Mouse (Mus musculus) right cerebral cortex, postnatal 10 days (tissue): Measurements from ENCODE around the gene Meox1.

Experiments used
- DNase-seq, 2 experiments: peaks; one replicate each; pipeline ENCODE4 v3.0.0; 2021; ENCODE audit warnings: low spot score in 2 of 2

The Meox1 gene

DNA sequence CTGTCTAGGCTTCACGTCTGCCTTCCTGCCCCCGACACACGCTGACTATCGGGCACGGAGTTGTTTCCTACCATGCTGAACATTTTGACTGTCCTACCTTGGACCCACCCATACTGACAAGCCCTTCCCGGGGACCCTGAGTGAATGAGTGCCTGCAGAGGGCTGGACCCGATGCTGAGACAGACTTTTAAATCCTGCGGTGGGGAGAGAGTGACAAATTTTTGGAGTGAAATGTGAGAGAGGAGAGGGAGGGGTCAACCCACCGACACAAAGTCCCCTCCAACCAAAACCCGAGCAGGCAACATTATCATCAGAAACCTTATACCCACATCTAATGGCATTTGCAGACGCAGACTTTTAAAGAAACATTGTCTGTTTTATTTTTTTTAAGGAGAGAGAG, at the start of gene Meox1:
Gene Meox1 (minus strand): TSS at position 171 of the 400 bp plus-strand sequence.
- no peak for DNase-seq

DNA sequence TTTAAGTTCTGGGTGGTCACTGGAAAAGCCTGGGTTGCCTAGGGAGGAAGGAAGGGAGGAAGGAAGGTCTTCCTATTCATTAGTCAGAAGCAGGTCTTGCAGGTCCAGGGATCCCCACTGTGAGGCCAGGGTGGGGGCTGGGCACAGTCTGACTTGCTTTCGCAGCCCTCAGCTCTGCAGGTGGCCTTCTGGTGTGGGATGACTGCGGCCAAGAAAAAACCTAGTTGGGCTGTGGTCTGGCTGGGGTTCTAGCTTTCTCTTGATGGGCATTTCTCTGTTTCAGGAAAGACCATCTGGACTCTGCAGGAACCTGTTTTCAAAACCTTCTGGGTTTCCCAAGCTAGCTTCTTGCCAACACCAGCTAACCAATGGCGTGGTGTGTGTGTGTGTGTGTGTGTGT, 48.9 kb upstream of the Meox1 start:
- DNase-seq, result no peak

DNA sequence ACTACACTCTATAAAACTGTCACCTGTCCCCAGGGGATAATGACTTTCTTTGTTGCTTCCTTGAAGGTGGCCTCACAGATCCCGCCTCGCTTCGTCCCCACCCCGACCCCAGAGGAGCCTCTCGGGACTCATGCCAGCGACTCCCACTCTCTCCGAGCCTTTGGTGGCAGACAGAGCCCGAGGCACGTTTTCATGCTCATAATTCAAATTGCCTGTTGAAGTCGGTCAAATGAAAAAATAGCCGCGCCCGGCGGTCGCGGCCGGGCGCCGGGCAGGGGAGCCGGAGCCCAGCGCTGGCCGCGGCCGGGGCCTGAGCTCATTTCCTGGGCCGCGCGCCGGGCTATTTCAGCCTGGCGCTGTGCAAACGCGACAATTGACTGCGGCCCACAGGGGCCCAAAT, 42.9 kb upstream of the Meox1 start:
- DNase-seq, result no peak

DNA sequence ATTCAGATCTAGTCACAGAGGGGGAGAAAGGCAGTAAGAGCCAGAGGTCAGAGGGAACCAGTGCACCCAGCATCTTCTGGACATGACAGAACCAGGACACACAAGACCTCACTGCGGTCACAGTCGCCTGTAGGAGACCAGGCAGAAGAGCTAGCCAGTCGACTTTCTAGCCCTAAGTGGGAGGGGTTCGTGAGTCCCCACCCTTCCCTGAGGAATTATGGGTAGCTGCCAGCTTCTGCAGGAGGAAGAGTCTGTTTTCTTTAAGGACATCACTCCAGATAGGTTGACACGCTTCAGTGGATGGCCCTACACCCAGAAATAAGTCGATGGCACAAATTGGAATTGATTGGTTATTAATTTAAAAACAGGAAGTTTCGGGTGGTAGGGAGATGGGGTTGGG, 42.2 kb upstream of the Meox1 start:
- DNase-seq, result no peak

DNA sequence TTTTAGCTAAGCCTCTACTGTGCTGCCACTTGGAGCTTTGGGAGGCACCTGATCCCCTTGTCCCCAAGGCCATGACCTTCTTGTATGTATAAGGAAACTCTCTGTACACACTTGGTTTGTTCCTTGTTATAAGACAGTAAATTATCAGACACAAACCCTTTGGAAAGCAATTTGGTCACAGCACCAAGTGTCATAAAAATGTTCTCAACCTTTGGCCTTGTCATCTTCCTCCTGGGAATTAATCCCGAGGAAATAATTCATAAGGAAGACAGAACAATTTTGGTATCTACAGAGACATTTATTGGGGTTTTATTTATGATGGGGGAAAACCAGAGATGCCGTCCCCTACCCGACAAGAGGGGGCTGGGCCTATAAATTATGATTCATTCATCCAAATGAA, 41.6 kb upstream of the Meox1 start:
- DNase-seq, result no peak

DNA sequence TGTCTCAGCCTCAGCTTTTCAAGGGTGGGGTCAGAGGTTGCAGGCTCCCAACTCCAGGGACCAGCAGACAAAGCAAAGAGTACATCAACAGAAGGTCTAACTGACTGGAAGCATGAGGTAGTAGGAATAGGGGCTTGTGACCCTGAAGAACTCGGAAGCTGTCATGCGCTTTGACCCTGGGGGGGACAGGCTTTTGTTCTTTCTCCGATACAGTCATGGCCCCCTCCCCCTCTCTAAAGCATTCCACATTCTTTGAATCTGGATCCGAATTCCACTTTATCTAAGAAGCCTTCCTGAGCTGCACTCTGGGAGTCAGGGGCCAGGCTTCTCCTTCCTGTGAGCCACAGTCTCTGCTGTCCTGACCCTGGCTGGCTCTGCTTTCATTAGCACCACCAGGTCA, 37.8 kb upstream of the Meox1 start:
- no peak for DNase-seq

DNA sequence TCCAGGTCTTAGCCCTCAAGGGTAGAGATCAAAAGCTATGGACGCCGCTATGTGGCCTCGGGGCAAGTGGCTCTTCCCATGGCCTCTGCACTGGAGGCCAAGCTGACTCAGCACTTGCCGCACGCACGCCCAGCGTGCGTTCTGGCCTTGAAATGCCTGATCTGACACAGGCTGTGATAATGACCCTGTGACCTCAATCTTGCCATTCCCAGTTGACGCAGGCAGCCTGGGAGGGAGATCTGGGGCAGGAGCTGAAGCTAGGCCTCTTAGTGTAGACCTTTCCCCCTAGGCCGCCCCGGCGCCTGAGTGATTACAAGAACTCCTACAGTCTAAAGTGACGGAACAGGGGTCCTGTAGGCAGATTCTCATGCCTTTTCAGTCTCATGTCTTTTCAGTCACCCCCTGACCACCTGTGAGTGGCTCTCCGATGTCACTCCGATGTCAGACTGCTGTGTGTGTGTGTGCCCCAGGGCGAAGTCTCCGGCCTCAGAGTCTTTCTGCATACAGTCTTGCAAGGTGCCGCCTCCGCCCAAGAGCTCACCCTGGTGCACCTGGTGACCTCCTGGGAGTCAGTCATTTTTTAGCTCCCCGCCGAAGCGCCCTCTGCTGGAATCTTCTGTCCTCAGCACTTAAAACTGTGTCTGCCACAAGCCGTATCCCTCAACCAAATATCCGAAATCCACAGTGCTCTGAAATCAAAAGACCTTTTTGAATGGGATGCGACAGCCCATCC, 34.0 kb upstream of the Meox1 start:
- DNase-seq, result no peak

DNA sequence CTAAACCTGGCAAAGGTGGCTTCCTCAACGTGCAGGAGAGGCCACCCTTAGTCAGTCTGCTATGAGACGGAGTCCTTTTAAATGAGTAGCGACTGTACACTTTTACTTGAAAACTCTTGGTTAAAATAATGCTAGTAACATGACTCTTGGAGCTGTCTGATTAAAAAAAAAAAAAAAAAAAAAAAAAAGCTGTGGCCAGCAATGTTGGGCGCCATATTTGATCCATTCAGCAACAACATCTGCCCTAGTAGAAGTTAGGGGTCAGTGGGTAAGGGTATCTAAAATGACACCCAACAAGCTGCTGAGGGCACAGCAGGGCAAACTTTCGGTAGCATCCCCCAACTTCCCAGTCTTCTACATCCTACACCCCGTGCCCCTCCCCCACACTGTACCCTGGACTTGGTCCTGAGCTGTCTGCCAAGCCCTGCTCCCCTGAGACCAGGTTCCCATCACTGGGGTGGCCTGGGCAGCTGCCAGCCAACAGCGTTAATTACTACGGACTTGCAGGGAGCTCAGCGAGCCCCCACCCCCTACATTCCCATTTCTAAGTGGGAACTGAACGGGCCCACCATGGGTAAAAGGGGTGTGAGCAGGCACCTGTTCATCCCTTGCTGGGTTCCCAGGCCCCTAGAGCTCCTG, 32.9 kb upstream of the Meox1 start:
- DNase-seq, result no peak

DNA sequence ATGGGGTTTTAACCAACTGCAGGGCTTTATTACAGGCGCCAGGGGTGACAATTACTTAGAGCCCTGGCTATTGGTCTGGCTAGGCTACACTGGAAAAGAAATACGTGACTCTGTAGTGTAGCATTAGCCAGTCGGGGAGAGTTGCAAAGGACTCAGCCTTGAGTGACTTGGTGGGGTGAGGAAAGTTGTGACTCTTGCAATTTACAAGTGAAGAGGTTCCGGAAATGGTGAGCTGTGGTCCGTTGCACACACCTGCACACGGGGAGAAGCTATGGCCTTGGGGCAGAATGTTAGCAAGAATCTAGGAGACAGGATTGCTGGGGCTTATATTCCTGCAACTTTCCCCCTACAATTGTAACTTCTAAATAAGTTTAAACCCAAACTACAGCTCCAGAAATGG, 31.5 kb upstream of the Meox1 start:
- no peak for DNase-seq

DNA sequence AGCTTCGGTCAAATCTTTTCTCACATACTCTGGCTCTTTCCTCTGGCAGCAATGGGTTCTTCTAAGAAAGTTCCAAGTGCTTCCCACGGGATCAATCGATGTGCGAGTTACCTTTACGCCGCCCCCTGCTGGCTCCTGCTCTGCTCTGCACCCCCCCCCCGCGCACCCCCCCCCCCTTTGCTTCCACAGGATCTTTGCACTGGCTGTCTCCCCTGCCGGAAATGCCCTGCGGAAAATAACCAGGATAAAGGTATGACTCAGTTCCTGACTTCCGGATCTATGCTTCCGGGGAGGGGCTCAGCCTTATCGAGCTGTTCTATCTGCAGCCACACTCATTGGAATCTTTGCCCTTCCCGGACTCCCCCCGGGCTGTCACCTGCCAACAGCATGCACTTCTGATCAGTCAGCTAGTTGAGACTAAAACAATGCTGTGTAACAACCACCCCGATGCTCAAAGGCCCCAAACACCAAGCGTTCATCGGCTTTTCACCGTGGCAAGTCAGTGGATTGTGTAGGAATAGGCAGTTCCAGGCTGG, 30.3 kb upstream of the Meox1 start:
- DNase-seq, result no peak

DNA sequence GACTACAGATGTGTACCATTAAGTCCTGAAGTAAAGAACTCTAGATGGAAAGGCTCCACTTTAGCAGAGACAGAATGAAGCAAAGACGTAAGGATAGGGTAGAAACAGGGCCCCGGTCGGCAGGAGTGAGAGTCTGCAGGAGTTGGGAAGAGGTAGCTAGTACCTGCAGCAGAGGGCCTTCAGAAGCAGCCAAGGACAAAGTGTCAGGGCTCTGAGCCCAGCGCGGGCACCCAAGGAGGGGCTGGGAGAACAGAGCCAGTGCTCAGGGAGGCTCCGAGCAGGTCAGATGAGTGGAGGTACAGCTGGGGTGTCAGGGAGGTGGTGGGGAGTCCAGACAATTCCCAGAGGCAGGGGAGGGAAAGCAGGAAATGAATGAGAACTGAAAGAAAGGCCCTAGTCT, 29.8 kb upstream of the Meox1 start:
- no peak for DNase-seq

DNA sequence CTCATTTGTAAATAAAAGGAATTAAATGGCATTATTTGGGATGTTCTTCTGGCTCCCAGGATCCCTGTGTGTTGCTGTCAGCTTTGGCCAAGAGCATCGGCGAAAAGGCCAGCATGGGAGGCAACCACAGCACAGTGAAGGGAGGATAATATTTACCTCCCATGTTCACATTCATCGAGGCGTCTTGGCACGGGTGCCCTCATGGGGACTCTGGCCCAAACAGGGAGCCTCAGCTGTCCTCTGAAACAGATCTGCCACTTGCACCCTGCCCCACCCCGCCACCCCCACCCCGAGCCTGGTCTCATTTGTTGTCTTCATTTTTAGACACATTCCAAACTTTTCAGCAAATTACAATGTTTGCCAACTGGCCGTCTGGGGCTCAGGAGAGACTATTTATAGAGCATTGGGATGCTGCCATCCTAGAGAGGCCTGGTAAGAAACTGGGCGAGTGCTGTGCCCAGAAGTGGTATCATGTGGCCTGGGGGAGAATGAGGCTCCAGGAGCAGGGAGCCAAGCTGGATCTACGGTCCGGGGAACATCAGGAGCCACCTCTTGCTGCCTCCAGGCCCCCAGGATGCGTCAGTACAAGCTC, 27.3 kb upstream of the Meox1 start:
- DNase-seq, result peak in 1 of 2 experiments; percentile 47

DNA sequence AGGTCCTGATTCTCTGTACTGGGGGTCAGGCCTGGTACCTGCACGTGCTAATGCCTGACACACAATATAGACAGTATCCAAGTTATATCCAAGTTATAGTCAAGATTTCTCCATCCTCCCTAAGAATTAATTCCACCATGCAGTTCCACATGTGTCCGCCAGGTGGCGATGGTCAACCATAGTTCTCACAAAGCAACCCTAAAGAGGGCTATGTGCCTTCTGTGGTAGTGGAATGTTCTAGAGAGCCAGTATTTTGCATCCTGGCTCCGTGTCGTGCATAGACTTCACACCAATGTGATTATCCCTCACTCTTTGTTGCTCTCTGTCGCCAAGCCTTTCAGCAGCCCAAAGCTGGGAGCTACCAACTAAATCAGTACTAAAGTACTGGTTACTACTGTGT, 25.5 kb upstream of the Meox1 start:
- peak; percentile 85 to 91 for DNase-seq

DNA sequence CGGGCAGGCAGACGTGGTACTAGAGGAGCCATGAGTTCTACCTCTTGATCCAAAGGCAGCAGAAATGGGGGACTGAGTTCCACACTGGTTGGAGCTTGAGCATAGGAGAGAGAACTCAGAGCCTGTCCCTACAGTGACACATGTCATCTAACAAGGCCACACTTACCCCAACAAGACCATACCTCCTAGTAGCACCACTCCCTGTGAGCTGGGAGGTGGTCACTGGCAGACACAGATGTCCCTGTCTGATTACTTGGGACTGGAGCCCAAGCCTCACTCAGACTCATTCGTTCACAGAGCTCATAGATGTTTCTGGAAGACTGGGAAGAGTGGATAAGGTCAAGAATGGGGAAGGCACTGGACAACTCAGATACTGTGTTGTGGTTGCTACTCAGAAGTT, 24.4 kb upstream of the Meox1 start:
- DNase-seq, result no peak

DNA sequence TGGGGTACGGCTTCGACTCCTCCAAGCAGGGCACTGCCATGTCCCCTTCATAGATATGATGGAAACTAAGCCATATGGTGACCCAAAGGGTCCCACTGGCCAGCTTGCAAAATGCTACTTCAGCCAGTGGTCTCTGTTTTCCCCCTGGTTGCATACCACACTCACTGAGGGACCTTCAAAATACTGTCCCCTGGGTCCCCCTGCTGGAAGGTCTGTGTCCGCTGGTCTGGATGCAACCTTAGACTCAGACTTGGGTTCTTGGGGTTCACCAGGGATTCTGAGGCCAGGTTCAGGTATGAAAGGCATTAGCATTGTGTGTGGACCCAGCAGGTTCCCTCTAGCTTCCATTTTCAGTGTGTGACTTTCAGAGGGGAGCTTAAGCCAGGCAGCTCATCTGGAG, 22.6 kb upstream of the Meox1 start:
- no peak for DNase-seq

DNA sequence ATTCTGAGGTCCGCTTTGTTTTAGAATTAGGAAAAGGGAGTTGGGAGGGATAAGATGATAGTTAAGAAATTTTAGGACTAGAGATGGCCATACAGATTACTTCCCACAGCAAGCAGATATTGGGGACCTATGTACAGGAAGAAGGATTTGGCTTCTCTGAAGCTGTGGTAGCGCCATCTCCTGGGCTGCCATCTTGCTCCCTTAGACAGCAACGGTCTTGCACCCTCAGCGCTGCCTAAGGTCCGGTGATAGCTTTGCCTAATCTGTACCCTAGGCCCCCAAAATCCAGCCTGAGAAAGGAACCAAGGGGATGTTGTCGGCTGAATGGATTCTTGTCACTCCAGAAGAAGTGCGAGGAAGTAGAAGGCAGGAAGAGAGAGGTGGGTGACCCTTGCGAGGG, 19.4 kb upstream of the Meox1 start:
- no peak for DNase-seq

DNA sequence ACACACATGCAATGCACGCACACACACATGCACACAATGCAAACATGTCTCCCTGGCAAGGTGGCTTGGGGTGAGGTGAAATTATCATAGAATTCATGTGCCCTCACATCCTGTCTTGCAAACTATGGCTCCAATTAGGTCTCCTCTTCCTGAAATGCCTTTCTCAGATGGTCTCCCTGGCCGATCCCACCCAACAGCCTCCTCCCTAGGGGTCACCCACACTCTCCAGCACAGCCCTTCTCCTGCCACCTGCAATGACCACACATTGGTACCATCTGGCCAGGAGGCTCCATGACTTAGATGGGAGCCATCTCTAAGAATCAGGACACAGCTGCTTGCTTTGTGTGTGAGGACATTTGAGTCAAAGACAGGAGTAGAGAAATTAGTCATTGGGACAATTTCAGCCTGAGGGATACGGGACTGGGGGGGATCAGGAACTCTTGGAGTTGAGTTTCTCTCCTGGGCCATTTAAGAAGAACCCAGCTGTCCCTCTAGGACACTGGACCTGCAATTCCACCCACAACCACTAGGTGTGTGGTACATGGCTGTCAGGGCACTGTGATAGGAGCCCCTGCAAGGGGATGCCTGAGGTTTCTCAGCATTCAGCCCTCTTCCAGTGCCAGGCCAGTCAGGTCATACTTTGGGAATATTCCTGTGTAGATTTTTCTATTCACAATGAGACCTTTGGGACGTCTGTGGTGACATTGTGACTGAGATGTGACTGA, 17.8 kb upstream of the Meox1 start:
- DNase-seq, result no peak

DNA sequence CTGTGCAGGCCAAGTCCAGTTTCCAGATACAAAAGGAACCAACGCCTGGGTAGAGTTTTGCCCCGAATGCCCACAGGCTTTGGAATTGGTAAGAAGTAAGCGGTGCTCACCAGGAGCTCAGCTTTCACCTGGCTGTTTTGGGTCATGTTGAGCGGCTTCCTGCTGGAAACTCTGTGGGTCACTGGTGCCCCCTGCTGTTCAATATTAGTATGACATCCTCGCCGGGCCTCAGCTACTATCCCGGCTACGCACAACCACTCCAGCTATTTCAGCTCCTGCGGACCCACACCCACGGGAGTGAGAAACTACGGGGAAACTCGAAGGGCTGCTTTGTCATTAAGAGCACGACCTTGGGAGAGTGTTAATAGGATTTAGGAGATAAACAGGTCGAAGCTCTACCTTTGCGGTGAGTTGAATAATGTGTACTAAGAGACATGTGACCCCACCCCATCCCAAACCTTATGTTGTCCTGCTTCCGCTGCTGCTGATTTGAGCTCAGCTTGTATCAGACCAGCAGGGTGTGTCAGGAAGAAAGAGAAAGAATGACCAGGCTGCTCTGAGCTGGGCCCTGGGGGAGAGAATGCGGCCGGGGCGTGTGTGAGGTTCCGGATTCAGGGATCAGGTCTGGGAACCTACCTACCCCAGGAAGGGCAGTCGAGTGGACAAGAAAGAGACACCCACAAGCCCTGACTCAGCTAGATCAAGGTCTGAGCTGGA, 16.2 kb upstream of the Meox1 start:
- DNase-seq, result peak; percentile 81 to 86

DNA sequence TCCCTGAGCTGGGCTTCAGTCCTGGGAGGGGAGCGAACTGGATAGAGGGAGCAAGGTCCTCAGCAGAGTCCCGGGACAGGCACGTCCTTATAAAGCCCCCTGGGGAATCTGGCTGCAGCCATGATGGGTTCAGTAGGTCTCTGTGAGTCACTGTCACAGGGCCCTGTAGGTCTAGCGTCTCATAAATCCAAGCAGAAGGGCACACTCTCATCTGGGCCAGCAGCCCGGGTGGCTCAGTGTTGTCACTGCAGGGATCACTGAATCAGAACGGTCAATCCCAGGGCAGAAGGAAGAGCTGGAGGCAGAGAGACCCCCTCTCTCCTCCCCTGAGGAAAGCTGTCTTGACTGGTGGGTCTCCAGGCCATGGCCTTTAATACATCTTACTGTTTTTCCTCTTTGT, 14.6 kb upstream of the Meox1 start:
- DNase-seq, result no peak

DNA sequence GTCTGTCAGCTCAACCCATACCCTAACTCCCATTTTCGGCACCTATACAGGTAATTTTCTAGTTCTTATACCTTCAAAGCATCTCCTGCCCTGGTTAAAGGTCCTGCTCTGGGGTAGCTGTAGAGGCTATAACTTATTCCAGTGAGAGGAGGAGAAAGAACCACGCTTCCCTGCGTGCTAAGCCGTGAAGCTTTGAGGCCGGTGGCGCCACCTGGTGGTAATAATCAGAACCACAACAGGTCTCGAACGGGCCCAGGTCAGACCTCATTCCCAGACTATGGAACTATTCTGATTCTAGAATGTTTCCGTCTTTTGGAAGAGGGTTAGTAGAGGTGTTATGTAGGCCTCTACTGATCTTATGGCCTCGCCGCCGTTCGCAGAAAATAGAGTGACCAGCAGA, 10.9 kb upstream of the Meox1 start:
- DNase-seq, result peak; percentile 70 to 80

DNA sequence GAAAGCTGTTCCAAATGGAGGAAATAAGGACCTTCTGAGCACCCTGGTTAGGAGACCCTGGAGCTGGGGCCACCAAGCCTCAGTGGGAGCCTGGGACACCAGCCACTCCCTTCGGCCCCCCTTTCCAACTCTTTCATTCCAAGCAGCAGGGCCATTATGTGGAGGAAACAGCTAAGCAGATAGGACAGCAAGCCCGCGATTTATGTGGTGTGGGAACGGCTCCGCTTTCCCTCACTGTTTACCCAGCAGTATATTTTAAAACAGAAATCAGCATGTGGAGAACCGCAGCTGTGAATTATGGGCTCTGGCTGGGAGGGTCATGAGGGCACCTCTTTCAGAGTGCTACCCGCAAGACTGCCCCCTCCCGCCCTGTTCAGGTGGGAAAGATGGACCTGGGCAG, 7.1 kb upstream of the Meox1 start:
- no peak for DNase-seq

DNA sequence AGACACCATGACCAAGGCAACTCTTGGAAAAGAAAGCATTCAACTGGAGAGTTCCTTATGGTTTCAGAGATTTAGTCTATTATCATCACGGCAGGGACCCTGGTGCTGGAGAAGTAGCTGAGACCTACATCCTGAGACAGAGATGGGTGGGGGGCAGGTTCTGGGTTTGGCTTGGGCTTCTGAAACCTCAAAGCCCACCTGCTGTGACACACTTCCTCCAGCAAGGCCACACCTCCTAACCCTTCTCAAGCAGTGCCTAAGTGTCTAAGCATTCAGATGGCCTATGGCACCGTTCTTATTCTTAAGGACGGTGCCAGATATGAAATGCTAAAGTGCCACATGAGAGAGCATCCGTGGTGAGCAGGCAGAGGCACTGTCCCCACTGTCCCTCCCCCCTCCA, 4.2 kb upstream of the Meox1 start:
- DNase-seq, result no peak
